Mouse (Mus musculus): ENCODE results near the gene Ssbp3. TPM values are rescaled to one million over a fixed set of nuclear protein-coding genes. Genes with fewer than 3 reads are reported as not detected.

The Ssbp3 gene
- total RNA-seq, 2 experiments from 2014 or later = 160 to 182 TPM

DNA sequence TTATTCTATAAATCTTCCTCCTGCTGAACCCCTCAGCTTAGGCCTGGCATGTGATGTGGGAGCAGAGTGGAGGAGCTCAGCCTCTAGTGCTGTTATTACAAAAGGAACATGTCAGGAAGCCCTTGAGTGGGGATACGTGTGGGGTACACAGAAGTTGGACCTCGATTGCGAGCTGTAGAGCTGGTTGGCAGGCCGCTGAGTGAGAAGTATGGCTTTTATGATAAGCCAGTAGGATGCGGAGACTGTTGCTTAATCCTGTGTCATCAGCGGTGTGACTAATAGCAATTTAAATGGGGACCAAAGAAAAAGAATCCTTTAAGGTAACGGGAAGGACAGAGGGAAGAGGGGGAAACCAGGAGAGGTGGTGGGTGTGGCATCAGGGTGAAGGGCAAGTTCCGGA, 8.3 kb upstream of the Ssbp3 start:
- intact Hi-C loops (cut with DNase I) = no loop called here
- DNase-seq (ENCODE audit: low spot score in 2 of 2) = no peak

DNA sequence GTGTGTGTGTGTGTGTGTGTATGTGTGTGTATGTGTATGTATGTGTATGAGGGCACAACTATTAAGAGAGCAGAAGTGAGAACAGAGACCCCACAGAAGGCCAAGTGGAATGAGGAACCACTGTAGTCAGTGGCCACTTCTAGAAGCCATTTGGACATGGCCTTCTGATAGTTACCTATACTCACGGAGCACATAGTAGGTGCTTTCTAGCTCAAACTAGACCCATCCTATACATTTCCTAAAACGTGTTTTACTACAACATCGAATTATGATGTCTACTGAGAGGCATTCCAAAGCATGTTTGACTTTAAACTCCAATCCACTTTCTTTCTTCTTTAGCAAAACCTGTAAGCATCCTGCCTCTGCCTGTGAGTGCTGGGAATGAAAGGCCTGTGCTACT, 4.6 kb upstream of the Ssbp3 start:
- intact Hi-C loops (cut with DNase I) = no loop called here
- no peak for DNase-seq (ENCODE audit: low spot score in 2 of 2)

- intact Hi-C loops (cut with DNase I) = no loop called here
- no peak for DNase-seq (ENCODE audit: low spot score in 2 of 2)
Measured at GRCm38 (mm10) chr4:106907701-106908425, 2.6 kb upstream of the Ssbp3 start.

DNA sequence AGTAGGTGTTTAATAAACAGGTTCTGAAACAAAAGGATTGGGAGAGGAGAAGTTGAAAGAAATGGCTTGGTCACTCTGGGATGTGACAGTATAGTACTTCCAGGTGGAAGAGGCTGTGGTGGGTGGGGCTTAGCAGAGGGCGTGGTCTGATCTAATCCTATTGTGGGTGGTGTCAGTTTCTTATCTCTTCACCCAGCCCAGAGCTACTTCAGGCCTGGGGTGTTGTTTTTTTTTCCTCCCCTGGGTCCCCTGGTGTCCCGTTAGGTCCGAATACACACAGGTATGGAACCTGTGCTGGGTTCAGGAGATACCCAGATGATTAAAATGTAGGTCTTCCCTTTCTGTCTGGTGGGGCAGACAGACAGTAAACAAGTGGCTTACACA, 2.1 kb upstream of the Ssbp3 start:
- intact Hi-C loops (cut with DNase I) = no loop called here
- DNase-seq (ENCODE audit: low spot score in 2 of 2) = no peak

DNA sequence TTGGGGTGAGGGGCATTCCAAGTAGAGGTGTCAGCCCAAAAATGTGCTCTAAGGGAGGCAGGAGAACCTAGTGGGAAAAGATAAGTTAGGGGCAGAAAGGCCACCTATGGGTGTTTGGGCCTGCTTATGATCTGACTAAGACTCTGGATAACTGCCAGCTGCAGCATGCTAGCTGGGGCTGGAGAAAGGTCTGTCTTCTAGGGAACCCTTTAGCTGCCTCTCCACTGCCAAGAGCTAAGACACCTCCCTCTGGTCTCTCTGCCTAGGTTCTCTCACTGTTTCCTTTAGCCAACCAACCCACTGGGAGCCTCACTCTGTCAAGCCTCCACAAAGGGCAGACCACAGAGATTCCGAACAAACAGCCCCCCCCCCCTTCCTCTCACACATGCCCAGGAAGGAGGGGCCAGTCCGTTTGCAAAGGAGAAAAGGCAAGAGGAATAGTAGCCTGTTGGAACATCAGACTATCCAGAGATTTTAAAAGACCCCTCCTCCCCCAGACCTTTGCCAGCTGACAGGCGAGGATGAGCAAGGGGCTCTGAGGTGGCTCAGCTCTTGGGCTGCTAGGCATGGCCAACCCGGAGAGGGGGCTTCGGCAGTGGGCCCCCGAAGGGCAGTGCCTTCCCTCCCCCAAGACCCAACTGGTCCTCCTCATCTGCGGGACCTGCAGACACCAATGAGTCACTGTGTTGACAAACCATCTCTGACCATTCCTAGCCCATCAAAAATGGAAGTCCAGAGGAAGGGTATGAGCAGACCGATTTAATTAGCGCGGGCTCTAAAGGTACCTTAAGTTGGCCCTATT, 1.4 kb upstream of the Ssbp3 start:
- intact Hi-C loops (cut with DNase I) = no loop called here
- DNase-seq (ENCODE audit: low spot score in 2 of 2) = no peak

- DNase-seq (ENCODE audit: low spot score in 2 of 2) = no peak
- intact Hi-C loops (cut with DNase I) = loop anchor here (1.0 to 10.0 kb wide), 6 partner anchors 43 to 295 kb away; partner anchors contain the start of genes Cyb5rl, Lexm and Mrpl37
Measured at GRCm38 (mm10) chr4:106909797-106910196, 704 bp upstream of the Ssbp3 start.

- peak; percentile 93 to 97 for DNase-seq (ENCODE audit: low spot score in 2 of 2)
- intact Hi-C loops (cut with DNase I) = loop anchor here (2.0 to 10.0 kb wide), 5 partner anchors 41 to 297 kb away; partner anchors contain the start of genes Cyb5rl, Lexm and Mrpl37
Measured at GRCm38 (mm10) chr4:106911246-106911801, 823 bp downstream of the Ssbp3 start.

DNA sequence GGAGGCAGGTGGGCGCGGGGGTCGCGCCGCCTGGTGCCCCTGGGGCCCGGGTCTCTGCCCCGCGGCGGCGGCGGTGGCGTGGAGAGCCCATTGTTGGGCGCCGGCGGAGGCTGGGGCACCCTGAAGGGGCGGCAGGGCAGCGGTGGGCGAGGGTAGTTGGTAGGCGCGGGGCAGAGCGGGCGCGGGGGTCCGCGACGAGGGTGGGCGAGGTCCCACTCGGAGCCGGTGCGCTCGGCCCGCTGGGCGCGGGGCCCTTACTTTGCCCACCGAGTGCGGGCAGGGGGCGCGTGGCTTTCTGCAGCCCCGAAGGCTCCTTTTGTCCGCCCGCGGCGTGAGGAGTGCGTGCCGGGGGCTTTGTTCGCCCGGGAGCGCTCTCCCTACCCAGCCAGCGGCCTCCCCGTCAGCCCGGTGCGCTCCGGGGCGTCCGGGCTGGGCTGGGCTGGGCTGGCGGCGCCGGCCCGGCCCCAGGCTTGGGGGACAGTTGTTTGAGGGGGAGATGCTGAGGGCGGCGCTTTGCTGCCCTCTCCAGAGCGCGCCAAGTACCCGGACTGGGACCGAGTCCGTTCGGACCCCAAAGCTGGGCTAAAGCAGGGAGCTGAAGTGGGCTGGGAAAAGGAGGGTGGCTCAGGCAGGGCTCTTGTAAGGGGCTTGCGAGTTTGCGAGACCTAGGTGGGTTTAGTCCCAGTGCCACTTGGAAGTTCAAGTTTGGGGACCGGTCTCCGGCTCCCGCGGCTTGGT, 1.6 kb downstream of the Ssbp3 start:
- DNase-seq (ENCODE audit: low spot score in 2 of 2) = no peak
- intact Hi-C loops (cut with DNase I) = loop anchor here (2.0 to 10.0 kb wide), 5 partner anchors 40 to 297 kb away; partner anchors contain the start of genes Cyb5rl, Lexm and Mrpl37

DNA sequence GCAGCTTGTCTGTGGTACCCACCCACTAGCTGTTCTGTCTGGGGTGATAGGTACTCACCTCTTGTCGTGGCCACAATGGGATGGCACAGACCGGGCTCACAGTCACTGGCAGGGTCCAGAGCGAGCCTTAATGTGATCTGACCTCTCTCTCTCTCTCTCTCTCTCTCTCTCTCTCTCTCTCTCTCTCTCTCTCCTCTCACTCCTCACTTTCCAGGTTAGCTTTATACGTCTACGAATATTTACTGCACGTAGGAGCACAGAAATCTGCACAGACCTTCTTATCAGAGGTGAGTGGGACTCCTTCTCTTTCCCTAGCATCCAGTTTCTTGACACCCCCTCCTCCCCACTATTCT, 2.2 kb downstream of the Ssbp3 start:
- no peak for DNase-seq (ENCODE audit: low spot score in 2 of 2)
- intact Hi-C loops (cut with DNase I) = loop anchor here (5.0 to 10.0 kb wide), 3 partner anchors 40 to 298 kb away; partner anchors contain the start of genes Cyb5rl, Lexm and Mrpl37

DNA sequence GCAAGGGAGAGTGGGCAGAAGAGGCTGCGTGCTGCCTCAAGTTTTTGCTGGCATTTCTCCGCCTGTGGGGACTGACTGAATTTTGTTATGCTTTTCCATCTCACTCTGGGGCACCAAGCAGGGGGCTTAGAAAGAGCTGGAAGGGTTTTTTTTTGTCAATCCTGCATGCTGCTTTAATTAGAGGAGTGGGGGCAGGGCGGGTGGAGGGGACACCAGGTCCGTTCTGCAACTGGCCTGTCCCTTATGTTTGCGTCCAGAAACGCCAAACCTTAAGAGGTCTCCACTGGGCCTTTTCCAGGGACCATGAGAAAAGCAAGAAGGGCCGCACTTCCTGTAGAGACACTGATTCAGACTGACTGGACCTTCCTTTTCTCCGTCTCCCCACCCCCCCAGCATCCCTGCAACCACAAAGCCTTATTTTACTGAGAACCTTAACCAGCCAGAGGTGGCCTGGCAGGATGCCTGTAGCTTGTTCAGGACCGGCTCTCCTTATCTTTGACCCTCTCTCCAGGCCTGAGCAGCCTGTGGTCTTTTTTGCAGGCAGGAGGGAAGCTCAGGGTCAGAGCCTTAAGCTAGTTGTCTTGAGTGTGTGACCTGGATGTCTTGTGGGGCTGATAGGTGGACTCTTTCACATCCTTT, 3.0 kb downstream of the Ssbp3 start:
- DNase-seq (ENCODE audit: low spot score in 2 of 2) = no peak
- intact Hi-C loops (cut with DNase I) = loop anchor here (5.0 to 10.0 kb wide), 3 partner anchors 39 to 299 kb away; partner anchors contain the start of genes Cyb5rl, Lexm and Mrpl37

- DNase-seq (ENCODE audit: low spot score in 2 of 2) = no peak
- intact Hi-C loops (cut with DNase I) = loop anchor here (10.0 kb wide), 1 partner anchor 300 kb away; the partner anchor contains the start of gene Lexm
Measured at GRCm38 (mm10) chr4:106915265-106915664, 4.8 kb downstream of the Ssbp3 start.

DNA sequence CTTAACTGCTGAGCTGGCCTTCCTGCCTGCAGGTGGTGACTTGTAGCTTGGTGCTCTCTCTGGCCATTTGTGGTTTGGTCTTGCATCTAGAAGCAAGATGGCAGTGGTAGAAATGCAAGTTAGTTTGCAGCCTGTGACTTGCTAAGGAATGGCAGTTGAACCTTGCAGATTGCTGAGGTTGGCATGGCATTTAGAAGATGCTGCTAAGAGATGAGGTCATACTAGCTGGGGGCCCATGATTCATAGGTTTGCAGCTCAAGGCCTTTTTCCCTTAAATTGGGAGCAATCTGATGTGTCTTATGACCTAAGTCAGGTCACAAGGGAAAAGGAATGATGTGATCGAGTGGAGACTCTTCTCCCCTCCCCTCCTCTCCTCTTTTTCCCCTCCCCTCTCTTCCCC, 7.8 kb downstream of the Ssbp3 start:
- no peak for DNase-seq (ENCODE audit: low spot score in 2 of 2)
- intact Hi-C loops (cut with DNase I) = loop anchor here (10.0 kb wide), 1 partner anchor 303 kb away; the partner anchor contains the start of gene Lexm

DNA sequence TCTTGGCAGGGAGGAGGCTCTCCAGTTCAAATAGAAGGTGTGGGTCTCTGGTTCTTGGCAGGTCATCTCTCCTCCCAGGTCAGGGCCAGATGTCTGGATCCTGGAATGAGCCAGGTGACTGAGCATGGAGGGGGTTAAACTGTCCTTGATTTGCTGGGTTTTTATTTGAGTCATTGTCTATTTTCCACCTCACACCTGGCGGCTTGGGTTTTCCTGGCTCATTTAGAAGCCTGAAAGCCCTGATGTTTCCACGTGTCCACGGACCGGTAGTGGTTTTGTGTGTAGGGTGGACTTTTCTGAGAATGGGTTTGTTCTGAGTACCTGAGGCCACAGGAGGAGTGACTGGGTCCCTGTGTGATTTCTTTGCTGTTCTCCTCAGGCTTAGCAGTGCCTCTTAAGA, 9.6 kb downstream of the Ssbp3 start:
- intact Hi-C loops (cut with DNase I) = no loop called here
- DNase-seq (ENCODE audit: low spot score in 2 of 2) = no peak

DNA sequence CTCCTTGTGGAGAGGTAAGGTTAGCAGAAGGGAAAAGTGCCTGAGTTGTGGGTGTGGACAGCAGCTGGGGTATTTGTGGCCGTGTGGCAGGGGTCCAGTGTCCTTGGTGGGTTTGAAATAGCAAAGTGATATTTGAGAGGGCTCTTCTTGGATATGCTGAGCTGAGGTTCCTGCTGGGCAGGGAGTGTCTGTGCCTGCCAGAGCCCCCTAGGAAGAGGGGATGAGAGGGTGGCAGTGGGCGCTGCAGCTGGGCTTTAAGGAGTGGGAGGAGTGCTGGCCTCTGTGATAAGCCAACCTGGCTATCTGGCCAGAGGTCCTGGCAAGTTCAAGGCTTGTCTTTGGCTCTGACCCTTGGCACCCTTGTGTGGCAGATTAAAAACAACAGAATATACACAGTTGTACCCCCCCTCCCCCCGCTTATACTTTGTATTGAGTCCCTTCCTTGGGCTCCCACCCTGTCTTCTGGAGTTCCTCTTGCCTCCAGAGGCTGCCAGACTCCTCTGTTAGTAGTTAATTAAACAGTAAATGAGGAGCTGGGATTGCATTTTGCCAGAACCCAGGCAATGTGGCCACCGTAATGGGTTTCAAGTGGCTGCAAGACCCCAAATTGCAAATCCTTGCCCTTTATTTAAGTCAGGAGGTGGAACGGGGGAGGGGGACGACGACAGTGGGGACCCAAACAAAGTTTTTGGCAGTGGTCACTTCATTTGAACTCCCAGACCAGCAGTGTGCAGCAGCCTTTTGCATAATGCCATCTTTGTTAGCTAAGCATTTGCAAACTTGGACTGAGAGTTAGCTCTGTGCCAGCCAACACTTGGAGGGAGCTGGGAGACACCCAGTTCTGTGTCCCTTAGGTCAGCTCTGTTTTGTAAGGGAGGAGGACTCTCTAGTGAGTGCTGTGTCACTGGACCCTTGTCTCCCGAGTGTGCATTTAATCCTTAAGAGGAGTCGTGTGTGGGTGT, 11.2 kb downstream of the Ssbp3 start:
- DNase-seq (ENCODE audit: low spot score in 2 of 2) = peak in 1 of 2 experiments; percentile 33
- intact Hi-C loops (cut with DNase I) = no loop called here

DNA sequence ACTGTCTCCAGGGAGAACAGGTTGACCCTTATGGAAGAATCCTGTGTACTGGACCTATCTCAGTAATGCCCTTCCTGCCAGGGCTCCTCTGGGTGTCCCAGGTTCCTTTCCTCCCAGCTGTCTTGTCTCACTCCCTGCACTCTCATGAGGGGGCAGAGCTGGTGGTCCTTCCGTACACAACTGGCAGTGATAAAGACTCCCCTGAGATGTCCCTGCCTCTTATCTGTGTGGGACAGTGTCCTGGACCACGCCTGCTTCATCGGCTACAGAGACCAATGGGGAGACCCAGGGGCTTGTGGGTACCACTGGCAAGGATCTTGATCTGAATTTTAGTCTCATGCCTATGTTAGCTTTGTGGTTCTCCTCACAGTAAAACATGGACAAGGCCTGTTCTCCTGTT, 12.4 kb downstream of the Ssbp3 start:
- intact Hi-C loops (cut with DNase I) = no loop called here
- DNase-seq (ENCODE audit: low spot score in 2 of 2) = no peak

GRCm38 (mm10) chr4:106924175-106924574, 13.7 kb downstream of the Ssbp3 start:
- intact Hi-C loops (cut with DNase I) = no loop called here
- no peak for DNase-seq (ENCODE audit: low spot score in 2 of 2)

GRCm38 (mm10) chr4:106924888-106925287, 14.4 kb downstream of the Ssbp3 start:
- no peak for DNase-seq (ENCODE audit: low spot score in 2 of 2)
- intact Hi-C loops (cut with DNase I) = no loop called here

DNA sequence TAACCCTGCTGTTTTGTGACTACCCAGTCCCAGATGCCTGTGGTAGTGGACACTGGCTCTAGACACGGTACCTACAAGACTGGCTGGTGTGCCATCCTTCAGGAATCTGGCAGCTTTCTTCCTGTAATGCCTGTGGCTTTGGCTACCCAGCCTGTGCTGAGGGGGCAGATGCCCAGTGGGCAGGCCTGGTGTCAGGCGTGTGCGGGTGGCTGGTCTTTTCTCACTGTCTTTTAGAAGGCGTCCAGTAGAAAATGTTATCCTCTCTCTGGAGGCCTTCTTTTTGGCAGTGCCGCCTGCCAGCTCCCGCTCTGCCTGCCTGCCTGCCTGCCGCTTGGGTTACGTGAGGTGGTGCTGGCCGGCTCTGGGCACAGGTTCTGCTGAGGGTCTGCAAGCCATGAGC, 15.9 kb downstream of the Ssbp3 start:
- intact Hi-C loops (cut with DNase I) = no loop called here

More for the DNA sequence above, 15.9 kb downstream of the Ssbp3 start:
- DNase-seq (ENCODE audit: low spot score in 2 of 2) = no peak
